Mouse (Mus musculus): Measurements from ENCODE around the gene Stard5. TPM values are rescaled to one million over a fixed set of nuclear protein-coding genes. Genes with fewer than 3 reads are reported as not detected.

Stard5 gene
- polyA plus RNA-seq, 1 experiment from 2014 or later = 16.8 TPM

GRCm38 (mm10) chr7:83675545-83676254 lies 43.9 kb downstream of the Stard5 start:
- Histone ChIP-seq H3K4me1 (0 out of 2 replicates have a peak, but pooled peaks cover 2% of the 10 kb centered on the region), H3K4me3 (no peak overlapping the region), H3K27ac (replicated peaks) (no peak overlapping the region), H3K36me3 (replicated peaks) (no peaks in the 10 kb centered on the region), H3K9me3 (no peaks in the 10 kb centered on the region), H3K27me3 (replicated peaks; ENCODE audit: low read depth, poor library complexity, severe bottlenecking) (no peaks in the 10 kb centered on the region)
- WGBS = 36% methylated on average over 5 of the region's 5 CpGs
- peak; percentile 30 for DNase-seq (ENCODE audit: low spot score)

- Histone ChIP-seq H3K27me3 (replicated peaks; ENCODE audit: low read depth, poor library complexity, severe bottlenecking) (no peaks in the 10 kb centered on the region), H3K4me1 (peaks cover 2% of the 10 kb centered on the region; the same call in 1 of the 2 replicates), H3K27ac (replicated peaks) (no peak overlapping the region), H3K4me3 (no peak overlapping the region), H3K36me3 (replicated peaks) (no peaks in the 10 kb centered on the region), H3K9me3 (no peaks in the 10 kb centered on the region)
- WGBS = 85% methylated on average over 3 of the region's 3 CpGs
- no peak for DNase-seq (ENCODE audit: low spot score)
Measured at GRCm38 (mm10) chr7:83677296-83677695, 45.5 kb downstream of the Stard5 start.

GRCm38 (mm10) chr7:83678506-83678905 lies 46.7 kb downstream of the Stard5 start:
- WGBS = 89% methylated on average over 4 of the region's 4 CpGs

GRCm38 (mm10) chr7:83682640-83683274 lies 51.0 kb downstream of the Stard5 start:
- no peaks in the 10 kb centered on the region for H3K36me3 ChIP-seq (replicated peaks)
- no peak overlapping the region for H3K27ac ChIP-seq (replicated peaks)
- H3K9me3 ChIP-seq = no peaks in the 10 kb centered on the region
- H3K4me3 ChIP-seq = no peak overlapping the region
- WGBS = 45% methylated on average over 6 of the region's 6 CpGs
- peaks cover 32% of the 10 kb centered on the region for H3K4me1 ChIP-seq
- no peaks in the 10 kb centered on the region for H3K27me3 ChIP-seq (replicated peaks; ENCODE audit: low read depth, poor library complexity, severe bottlenecking)
- DNase-seq (ENCODE audit: low spot score) = no peak

More at GRCm38 (mm10) chr7:83678506-83678905, 46.7 kb downstream of the Stard5 start:
- DNase-seq (ENCODE audit: low spot score) = no peak
- Histone ChIP-seq H3K27me3 (replicated peaks; ENCODE audit: low read depth, poor library complexity, severe bottlenecking) (no peaks in the 10 kb centered on the region), H3K36me3 (replicated peaks) (no peaks in the 10 kb centered on the region), H3K4me3 (no peak overlapping the region), H3K9me3 (no peaks in the 10 kb centered on the region), H3K4me1 (peaks cover 14% of the 10 kb centered on the region), H3K27ac (replicated peaks) (no peak overlapping the region)

- Histone ChIP-seq H3K27ac (replicated peaks) (no peak overlapping the region), H3K9me3 (no peaks in the 10 kb centered on the region), H3K27me3 (replicated peaks; ENCODE audit: low read depth, poor library complexity, severe bottlenecking) (no peaks in the 10 kb centered on the region), H3K36me3 (replicated peaks) (no peaks in the 10 kb centered on the region), H3K4me3 (no peak overlapping the region), H3K4me1 (no peaks in the 10 kb centered on the region)
- WGBS = 32% methylated on average over 6 of the region's 6 CpGs
- DNase-seq (ENCODE audit: low spot score) = peak; percentile 35
Measured at GRCm38 (mm10) chr7:83695449-83696212, 63.9 kb downstream of the Stard5 start.

GRCm38 (mm10) chr7:83699066-83699745 lies 67.4 kb downstream of the Stard5 start:
- Histone ChIP-seq H3K27ac (replicated peaks) (no peak overlapping the region), H3K4me1 (peaks cover 14% of the 10 kb centered on the region)
- whole genome bisulfite sequencing = 82% methylated on average over 6 of the region's 6 CpGs

More at GRCm38 (mm10) chr7:83699066-83699745, 67.4 kb downstream of the Stard5 start:
- Histone ChIP-seq H3K27me3 (replicated peaks; ENCODE audit: low read depth, poor library complexity, severe bottlenecking) (no peaks in the 10 kb centered on the region), H3K9me3 (no peaks in the 10 kb centered on the region), H3K4me3 (no peak overlapping the region), H3K36me3 (replicated peaks) (no peaks in the 10 kb centered on the region)
- DNase-seq (ENCODE audit: low spot score) = no peak

Other genes starting within 250 kb of the Stard5 start
- gene Tmc3, start 47.0 kb upstream of the Stard5 start, polyA plus RNA-seq (2016; fragmentation: Nextera tagmentation; extraction: Ambion mirVana) = 0.72 and 1.0 TPM in 2 replicates
- gene Il16, start 113.8 kb downstream of the Stard5 start, polyA plus RNA-seq (2016; fragmentation: Nextera tagmentation; extraction: Ambion mirVana) = 1.1 and 1.9 TPM in 2 replicates
- gene Cfap161, start 162.9 kb downstream of the Stard5 start, polyA plus RNA-seq (2016; fragmentation: Nextera tagmentation; extraction: Ambion mirVana) = 0.15 TPM in 1 of 2 replicates, not detected in the other